Comparison of ENCODE assay signal across 9 mouse cellular contexts in genomic region chr10:8801139-8801613, GRCm38 (mm10).
A peak's percentile ranks its signal among the peaks of the same experiment; 100 is the strongest.
DNase-seq lines count a peak whose midpoint lies in the region; ATAC-seq and TF ChIP-seq lines count a peak whose summit lies in the region.
"Had no signal": no experiment of that assay in that cellular context is flagged by ENCODE, and none has a peak within 500 bp of the region (broad histone marks: within the 10 kb centered on the region; RNA-seq: fewer than 3 reads in every experiment).

No protein-coding gene starts in this region.

- TF ChIP-seq CTCF in testis, adult 2 months (IDR thresholded peaks at IDR 0.05; ENCODE audit: control insufficient read depth, insufficient read depth, insufficient replicate concordance, low read depth, low read length), result no peak
- TF ChIP-seq CTCF in midbrain, postnatal 0 days (IDR thresholded peaks at IDR 0.05), result peak; percentile 66
- TF ChIP-seq CTCF in heart, adult 2 months (IDR thresholded peaks at IDR 0.05), result no peak

- 0 out of 2 replicates have a peak, but pooled peaks have one; percentile 24 for TF ChIP-seq POLR2A in testis, adult 2 months (IDR thresholded peaks at IDR 0.05; ENCODE audit: control insufficient read depth, low read depth, low read length)
- TF ChIP-seq POLR2A in heart, adult 2 months (IDR thresholded peaks at IDR 0.05; ENCODE audit: insufficient read depth, low read depth, low read length), result no peak

- WGBS in forebrain, embryonic 13.5 days, result 20% methylated on average over 14 of the region's 14 CpGs
- 14% methylated on average over 14 of the region's 14 CpGs for WGBS in midbrain, postnatal 0 days
- 51% methylated on average over 14 of the region's 14 CpGs for WGBS in heart, adult 2 months

- no peak overlapping the region for H3K27ac ChIP-seq in testis, adult 2 months (ENCODE audit: control insufficient read depth, insufficient read depth, low read depth, low read length)
- no peak overlapping the region for H3K27ac ChIP-seq in forebrain, embryonic 13.5 days
- H3K27ac ChIP-seq in midbrain, postnatal 0 days (ENCODE audit: low read depth, low read length), result peak overlapping the region; percentile 65
- no peak overlapping the region for H3K27ac ChIP-seq in heart, adult 2 months
- H3K27ac ChIP-seq: limb, embryonic 15.5 days had no signal

- peak overlapping the region; percentile 86 for H3K4me3 ChIP-seq in testis, adult 2 months (ENCODE audit: control insufficient read depth, low read depth, low read length)
- 0 out of 2 replicates have a peak overlapping the region, but pooled peaks have one; percentile 10 for H3K4me3 ChIP-seq in forebrain, embryonic 13.5 days
- H3K4me3 ChIP-seq in midbrain, postnatal 0 days (ENCODE audit: low read depth, low read length), result peak overlapping the region; percentile 17; the same call in 1 of the 2 replicates
- H3K4me3 ChIP-seq in heart, adult 2 months, result no peak overlapping the region
- H3K4me3 ChIP-seq: limb, embryonic 15.5 days had no signal

- H3K9me3 ChIP-seq in forebrain, embryonic 13.5 days (replicated peaks), result no peaks in the 10 kb centered on the region
- no peaks in the 10 kb centered on the region for H3K9me3 ChIP-seq in midbrain, postnatal 0 days (ENCODE audit: low read length)
- H3K9me3 ChIP-seq: limb, embryonic 15.5 days had no signal

- intact Hi-C loops in gastrocnemius, postnatal 14 days (cut with DNase I; ENCODE audit: low total_unique reads), result no loop called here
- intact Hi-C loops in heart, adult 2 months (cut with DNase I), result no loop called here

- no peak for DNase-seq in testis, postnatal 10 days (ENCODE audit: low spot score)
- peak; percentile 47 to 55 for DNase-seq in layer of hippocampus, postnatal 25 days (ENCODE audit: extremely low spot score in 1 of 2, low spot score in 1 of 2)
- peak; percentile 85 for DNase-seq in midbrain, postnatal 0 days (ENCODE audit: low spot score)
- no peak for DNase-seq in gastrocnemius, postnatal 14 days
- DNase-seq in urinary bladder, postnatal 4 days (ENCODE audit: low spot score in 2 of 2), result no peak
- DNase-seq in heart, adult 2 months, result no peak

- H3K4me1 ChIP-seq in testis, adult 2 months (ENCODE audit: control insufficient read depth, insufficient read depth, low read length), result peaks cover 14% of the 10 kb centered on the region
- H3K4me1 ChIP-seq in forebrain, embryonic 13.5 days, result peaks cover 24% of the 10 kb centered on the region
- peaks cover 19% of the 10 kb centered on the region; the same call in 1 of the 2 replicates for H3K4me1 ChIP-seq in midbrain, postnatal 0 days (ENCODE audit: insufficient read depth, low read length)
- H3K4me1 ChIP-seq in heart, adult 2 months (ENCODE audit: control insufficient read depth, insufficient read depth, low read length), result peaks cover 19% of the 10 kb centered on the region

- 0 out of 2 replicates have a peak overlapping the region, but pooled peaks have one; percentile 9 for H3K9ac ChIP-seq in forebrain, embryonic 13.5 days
- no peak overlapping the region; the same call in 1 of the 2 replicates for H3K9ac ChIP-seq in midbrain, postnatal 0 days (replicated peaks; ENCODE audit: low read length, poor library complexity, severe bottlenecking)
- H3K9ac ChIP-seq in heart, adult 2 months (ENCODE audit: low read depth, low read length), result no peak overlapping the region
- H3K9ac ChIP-seq: limb, embryonic 15.5 days had no signal

- H3K36me3 ChIP-seq in testis, adult 2 months (ENCODE audit: control insufficient read depth, insufficient read depth, low read length), result no peaks in the 10 kb centered on the region
- H3K36me3 ChIP-seq in forebrain, embryonic 13.5 days (ENCODE audit: poor library complexity, severe bottlenecking), result peaks cover 6% of the 10 kb centered on the region; the same call in 1 of the 2 replicates
- no peaks in the 10 kb centered on the region for H3K36me3 ChIP-seq in midbrain, postnatal 0 days (ENCODE audit: insufficient read depth, low read length)
- no peaks in the 10 kb centered on the region; the same call in 1 of the 2 replicates for H3K36me3 ChIP-seq in heart, adult 2 months (ENCODE audit: control insufficient read depth, insufficient read depth, low read length)

- peak overlapping the region; percentile 53 for H3K4me2 ChIP-seq in forebrain, embryonic 13.5 days
- H3K4me2 ChIP-seq in midbrain, postnatal 0 days (ENCODE audit: low read depth, low read length, poor library complexity, severe bottlenecking), result peak overlapping the region; percentile 37
- H3K4me2 ChIP-seq: limb, embryonic 15.5 days had no signal

- no peak for TF ChIP-seq EP300 in heart, adult 2 months (IDR thresholded peaks at IDR 0.05; ENCODE audit: insufficient read depth, low read depth, low read length)

- H3K79me2 ChIP-seq in heart, adult 2 months (replicated peaks; ENCODE audit: control insufficient read depth, insufficient read depth, low read length), result no peaks in the 10 kb centered on the region

- no peaks in the 10 kb centered on the region for H3K27me3 ChIP-seq in testis, adult 2 months (ENCODE audit: control insufficient read depth, insufficient read depth, low read length)
- H3K27me3 ChIP-seq in forebrain, embryonic 13.5 days, result no peaks in the 10 kb centered on the region
- no peaks in the 10 kb centered on the region for H3K27me3 ChIP-seq in midbrain, postnatal 0 days (ENCODE audit: insufficient read depth, low read length)
- H3K27me3 ChIP-seq in heart, adult 2 months (ENCODE audit: control insufficient read depth, insufficient read depth, low read length), result no peaks in the 10 kb centered on the region
- H3K27me3 ChIP-seq: limb, embryonic 15.5 days had no signal

- peak; percentile 69 for ATAC-seq in forebrain, embryonic 13.5 days
- ATAC-seq in midbrain, postnatal 0 days (ENCODE audit: low FRiP score), result peak; percentile 84

Comparison
In these comparisons a context has a peak if more than half of its experiments do, and no peak if none do; other contexts are left out.
1. DNase-seq: peak in layer of hippocampus, postnatal 25 days (2 of 2) and midbrain, postnatal 0 days (single experiment); none in testis, postnatal 10 days (single experiment), gastrocnemius, postnatal 14 days (single experiment), urinary bladder, postnatal 4 days (0 of 2) and heart, adult 2 months (0 of 2).